Mouse (Mus musculus): Measurements from ENCODE around the gene 4931406P16Rik. TPM values are rescaled to one million over a fixed set of nuclear protein-coding genes. Genes with fewer than 3 reads are reported as not detected.

4931406P16Rik gene
- polyA plus RNA-seq, 1 experiment, result 28.7 TPM

DNA sequence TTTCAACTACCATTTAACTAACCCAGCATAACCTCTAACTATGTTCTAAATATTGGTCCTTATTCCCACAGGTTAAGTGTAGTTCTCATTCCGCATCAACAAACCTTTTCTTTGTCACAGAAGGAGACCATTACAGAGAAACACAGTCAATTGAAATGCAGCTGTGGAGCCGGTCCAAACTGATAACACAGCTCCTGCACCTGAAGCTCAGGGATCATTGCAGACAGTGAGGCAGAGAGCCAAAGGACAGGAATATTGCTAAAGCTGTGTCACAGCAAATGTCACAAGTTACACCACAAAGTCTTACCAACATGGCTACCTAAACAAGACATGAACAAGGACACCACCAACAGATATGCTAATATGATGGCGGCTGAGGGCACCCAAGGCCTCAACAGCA is 37.3 kb downstream of the 4931406P16Rik start:
- TF ChIP-seq GATA1 (IDR thresholded peaks at IDR 0.05; ENCODE audit: low read length), result no peak

- no peak for TF ChIP-seq GATA1 (IDR thresholded peaks at IDR 0.05; ENCODE audit: low read length)
These were observed 40.9 kb downstream of the 4931406P16Rik start for GRCm38 (mm10) chr7:34272465-34272864.

- no peak for TF ChIP-seq GATA1 (IDR thresholded peaks at IDR 0.05; ENCODE audit: low read length)
These were observed 44.9 kb downstream of the 4931406P16Rik start for GRCm38 (mm10) chr7:34268463-34268862.

DNA sequence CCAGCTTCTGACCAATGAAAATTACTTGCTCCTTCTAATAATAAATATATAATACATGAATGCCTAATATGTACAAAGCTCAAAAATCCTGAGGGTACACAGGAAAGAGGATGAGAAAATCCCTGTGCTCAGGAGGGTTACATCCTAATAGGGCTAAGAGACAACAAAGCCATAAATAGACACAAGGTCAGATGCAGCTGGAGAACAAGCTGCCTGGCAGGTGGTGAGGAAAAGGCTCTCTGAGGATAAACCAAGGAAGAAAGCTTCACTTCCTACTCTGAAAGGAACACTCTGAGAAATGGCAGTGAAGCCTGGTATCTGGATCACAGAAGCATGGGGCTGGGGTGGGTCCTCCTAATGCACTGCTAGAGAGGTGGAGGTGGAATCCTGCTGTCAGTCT is 46.9 kb downstream of the 4931406P16Rik start:
- TF ChIP-seq GATA1 (IDR thresholded peaks at IDR 0.05; ENCODE audit: low read length), result no peak

- TF ChIP-seq GATA1 (IDR thresholded peaks at IDR 0.05; ENCODE audit: low read length), result no peak
These were observed 47.4 kb downstream of the 4931406P16Rik start for GRCm38 (mm10) chr7:34265876-34266346.

GRCm38 (mm10) chr7:34263437-34263836 is 49.9 kb downstream of the 4931406P16Rik start:
- TF ChIP-seq GATA1 (IDR thresholded peaks at IDR 0.05; ENCODE audit: low read length), result no peak

DNA sequence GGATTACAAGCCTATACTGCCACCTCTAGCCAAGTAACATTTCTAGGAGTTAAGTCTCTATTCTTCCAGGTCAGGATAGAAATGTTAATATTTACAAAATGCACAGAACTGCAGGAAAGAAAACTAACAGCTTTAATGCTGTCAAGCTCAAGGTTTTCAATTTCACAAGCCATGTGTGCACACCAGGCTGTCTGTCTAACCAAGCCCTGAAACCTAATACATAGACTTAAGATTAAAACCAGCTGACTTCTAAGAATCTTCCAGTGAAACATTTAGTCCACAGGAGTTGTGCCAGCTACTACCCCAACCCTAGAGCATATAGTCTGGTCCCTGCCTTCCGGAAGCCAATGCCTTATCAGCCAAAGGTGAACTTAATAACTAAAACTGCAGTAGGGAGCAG is 54.9 kb downstream of the 4931406P16Rik start:
- no peak for TF ChIP-seq GATA1 (IDR thresholded peaks at IDR 0.05; ENCODE audit: low read length)

DNA sequence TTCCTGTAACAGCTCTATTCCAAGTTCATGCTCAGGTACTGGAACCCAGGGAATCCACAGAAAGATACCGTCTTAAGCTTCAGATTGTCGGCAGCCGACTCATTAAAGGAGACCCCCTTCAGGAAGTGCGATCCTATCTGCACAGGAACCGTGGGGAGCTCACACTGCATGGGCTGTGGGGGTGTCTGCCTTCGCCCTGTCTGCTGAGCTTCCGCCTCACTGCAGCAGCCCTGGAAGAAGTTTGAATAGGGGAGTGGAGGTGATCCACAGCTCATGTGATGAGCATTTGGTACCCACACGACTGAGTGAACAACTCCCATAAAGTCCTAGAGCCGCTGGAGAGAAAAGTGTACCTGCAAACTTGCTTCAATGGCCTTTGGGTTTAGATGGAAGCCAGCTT is 56.1 kb downstream of the 4931406P16Rik start:
- TF ChIP-seq GATA1 (IDR thresholded peaks at IDR 0.05; ENCODE audit: low read length), result no peak

DNA sequence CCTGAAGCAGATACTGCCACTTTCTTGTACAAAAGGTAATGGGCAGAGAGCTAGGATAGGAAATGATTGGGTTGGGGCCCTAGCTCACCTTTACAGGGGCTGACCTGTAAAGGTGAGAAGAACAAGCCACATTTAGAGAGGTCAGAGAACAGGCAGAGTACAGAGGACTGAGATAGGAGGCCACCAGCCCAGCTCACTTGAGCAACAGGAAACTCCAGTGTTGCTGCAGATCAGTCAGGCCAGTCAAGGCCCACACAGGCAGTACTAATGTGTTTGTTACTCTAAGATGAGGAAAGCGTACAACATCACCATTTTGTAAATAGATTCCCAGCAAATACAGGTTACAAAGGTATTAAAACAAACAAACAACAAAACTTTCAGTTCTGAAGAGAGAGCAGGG is 57.4 kb downstream of the 4931406P16Rik start:
- no peak for TF ChIP-seq GATA1 (IDR thresholded peaks at IDR 0.05; ENCODE audit: low read length)

- TF ChIP-seq GATA1 (IDR thresholded peaks at IDR 0.05; ENCODE audit: low read length), result no peak
These were observed 58.2 kb downstream of the 4931406P16Rik start for GRCm38 (mm10) chr7:34255137-34255536.

DNA sequence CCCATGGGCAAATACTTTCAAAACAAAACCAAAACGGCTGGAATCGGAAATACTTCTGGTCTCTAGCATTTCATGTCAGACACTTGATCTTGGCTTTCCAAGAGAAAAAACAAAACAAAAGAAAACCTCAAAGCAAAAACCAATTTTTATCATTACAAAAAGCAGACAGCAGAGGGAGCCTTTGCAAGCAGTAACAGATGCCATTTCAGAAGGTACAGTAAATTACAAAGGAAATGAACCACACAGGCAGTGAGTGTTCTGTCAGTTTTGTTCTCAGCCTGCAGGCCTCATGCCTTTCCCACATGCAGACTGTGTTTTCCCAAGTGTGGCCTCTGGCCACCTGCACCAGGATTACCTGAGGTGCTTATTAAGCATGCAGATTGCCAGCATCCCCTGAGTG is 61.3 kb downstream of the 4931406P16Rik start:
- no peak for TF ChIP-seq GATA1 (IDR thresholded peaks at IDR 0.05; ENCODE audit: low read length)

GRCm38 (mm10) chr7:34250738-34251137 is 62.6 kb downstream of the 4931406P16Rik start, which contains the start of gene Gm6096:
TSS of gene Gm6096 (plus strand) at chr7:34251038.
- TF ChIP-seq GATA1 (IDR thresholded peaks at IDR 0.05; ENCODE audit: low read length), result no peak

- TF ChIP-seq GATA1 (IDR thresholded peaks at IDR 0.05; ENCODE audit: low read length), result no peak
These were observed 66.4 kb downstream of the 4931406P16Rik start for GRCm38 (mm10) chr7:34246870-34247499.

GRCm38 (mm10) chr7:34242176-34242575 is 71.2 kb downstream of the 4931406P16Rik start:
- TF ChIP-seq GATA1 (IDR thresholded peaks at IDR 0.05; ENCODE audit: low read length), result no peak

GRCm38 (mm10) chr7:34238086-34238485 is 75.3 kb downstream of the 4931406P16Rik start:
- no peak for TF ChIP-seq GATA1 (IDR thresholded peaks at IDR 0.05; ENCODE audit: low read length)

DNA sequence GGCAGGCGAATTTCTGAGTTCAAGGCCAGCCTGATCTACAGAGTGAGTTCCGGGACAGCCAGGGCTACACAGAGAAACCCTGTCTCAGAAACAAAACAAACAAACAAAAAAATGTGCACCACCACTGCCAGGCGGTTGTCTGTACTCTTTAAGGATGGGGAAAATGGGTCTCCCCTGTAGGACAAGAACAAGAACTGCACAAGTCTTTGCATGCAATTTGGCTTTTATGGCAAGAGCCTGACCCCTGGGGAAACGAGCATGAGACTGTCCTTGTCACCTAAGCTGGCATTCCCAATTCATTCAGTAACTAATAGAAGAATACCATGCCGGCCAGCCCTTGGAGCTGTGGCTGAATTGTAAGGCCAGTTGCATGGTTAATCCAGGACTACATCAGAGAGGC is 77.7 kb downstream of the 4931406P16Rik start:
- TF ChIP-seq GATA1 (IDR thresholded peaks at IDR 0.05; ENCODE audit: low read length), result no peak

Measured in G1E-ER4 (cell line).